Mouse (Mus musculus) testis, postnatal 14 days (tissue): Measurements from ENCODE around the gene Cfap161.
A peak's percentile ranks its signal among the peaks of the same experiment; 100 is the strongest.

Experiments
- DNase-seq: peaks from one replicate; pipeline ENCODE4 v3.0.0; 2021; ENCODE audit warnings: low spot score

Gene Cfap161

GRCm38 (mm10) chr7:83802007-83802406 lies 7.3 kb upstream of the Cfap161 start:
- DNase-seq, result no peak

DNA sequence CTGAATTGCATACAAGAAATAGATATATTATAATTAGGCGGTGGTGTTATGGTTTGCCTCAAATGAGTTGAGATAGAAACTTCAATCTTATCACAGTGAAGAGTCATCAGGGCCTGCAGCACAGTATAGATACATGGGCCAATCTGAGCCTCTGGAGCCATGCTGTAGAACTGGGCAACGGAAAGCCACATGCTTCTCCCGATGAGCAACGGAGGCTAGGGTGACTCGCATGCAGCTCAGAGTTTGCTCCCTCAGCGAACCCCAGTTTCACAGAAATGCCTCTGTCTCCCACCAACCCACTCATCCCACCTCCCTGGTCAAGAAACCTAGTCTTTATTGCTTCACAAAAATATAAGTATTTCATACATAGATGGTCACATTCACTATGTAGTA lies 6.8 kb upstream of the Cfap161 start:
- no peak for DNase-seq

DNA sequence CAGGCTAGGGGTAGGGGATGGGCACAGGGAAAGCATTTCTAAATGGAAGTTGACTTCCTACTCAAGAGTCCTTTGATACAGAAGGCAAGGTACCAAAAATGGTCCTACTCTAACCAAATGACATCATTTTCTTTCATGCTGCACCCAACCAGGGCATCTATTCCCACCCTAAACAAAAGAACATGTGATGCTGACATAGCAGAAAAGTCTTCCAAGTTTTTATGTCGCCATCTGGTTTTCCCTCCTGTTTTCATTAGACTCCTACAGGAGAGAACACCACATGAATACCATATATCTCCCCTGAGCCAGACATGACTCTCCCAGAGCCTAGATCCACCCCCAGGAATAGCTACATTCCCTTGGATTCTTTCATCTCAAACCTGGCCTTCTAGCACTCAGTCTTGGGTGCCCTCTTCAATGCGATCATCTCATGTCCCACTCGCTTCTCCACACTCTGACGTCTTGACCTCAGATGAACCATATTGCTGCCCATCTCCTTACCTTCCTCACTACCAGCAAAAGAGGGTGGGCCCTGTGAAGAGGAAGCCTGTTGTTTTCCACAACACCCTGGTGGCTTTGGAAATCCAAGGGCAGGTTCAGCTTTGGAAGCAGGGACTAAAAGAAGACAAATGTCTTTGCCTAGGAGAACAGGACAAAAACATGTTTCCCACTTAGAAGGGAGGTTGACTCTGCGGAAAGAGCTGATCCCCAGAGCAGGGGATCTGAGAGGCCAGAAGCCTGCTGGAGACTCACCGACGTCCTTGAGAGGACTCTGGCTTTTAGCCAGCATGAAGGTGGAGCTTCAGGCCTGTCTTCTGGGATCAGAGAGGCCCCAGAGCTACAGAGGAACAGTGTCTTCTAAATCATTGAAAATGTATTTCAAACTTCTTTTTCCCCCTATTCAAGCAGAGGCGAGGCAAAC lies 6.1 kb upstream of the Cfap161 start:
- no peak for DNase-seq

GRCm38 (mm10) chr7:83800071-83800470 lies 5.4 kb upstream of the Cfap161 start:
- DNase-seq, result no peak

- DNase-seq, result no peak
These were observed 3.3 kb upstream of the Cfap161 start for GRCm38 (mm10) chr7:83798004-83798403.

- DNase-seq, result no peak
These were observed 1.5 kb upstream of the Cfap161 start for GRCm38 (mm10) chr7:83796177-83796576.

DNA sequence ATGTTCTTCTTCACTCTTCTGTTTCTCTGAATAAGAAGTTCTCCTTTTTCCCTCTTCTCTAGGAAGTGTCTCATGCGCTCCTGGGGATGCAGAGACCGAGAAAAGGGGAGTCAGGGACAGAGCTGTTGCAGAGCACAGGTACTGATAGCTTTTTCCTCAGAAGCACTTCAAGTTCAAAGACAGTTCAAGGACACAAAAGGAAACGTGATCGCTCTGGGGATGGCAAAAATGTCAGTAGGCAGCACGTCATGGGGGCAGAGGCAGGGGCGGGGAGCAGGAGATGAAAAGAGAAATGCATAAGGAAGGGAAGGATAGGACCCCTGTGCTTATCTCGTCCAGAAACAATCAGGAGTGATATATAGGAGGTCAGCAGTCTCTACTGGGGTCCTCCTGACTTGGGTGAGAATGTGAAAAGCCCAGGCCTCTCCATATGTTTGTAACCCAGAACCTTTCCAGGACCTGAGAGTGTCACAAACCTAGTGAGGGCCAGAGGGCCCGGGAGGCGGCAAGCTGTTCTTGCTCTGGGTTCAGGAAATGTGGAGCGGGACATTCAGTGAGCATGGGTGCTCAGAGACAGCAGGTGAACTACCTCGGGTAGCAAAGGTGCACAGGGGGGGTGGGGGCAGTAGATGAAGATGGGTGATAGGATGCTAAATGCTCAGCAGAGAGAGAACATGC lies 535 bp downstream of the Cfap161 start:
- DNase-seq, result no peak

DNA sequence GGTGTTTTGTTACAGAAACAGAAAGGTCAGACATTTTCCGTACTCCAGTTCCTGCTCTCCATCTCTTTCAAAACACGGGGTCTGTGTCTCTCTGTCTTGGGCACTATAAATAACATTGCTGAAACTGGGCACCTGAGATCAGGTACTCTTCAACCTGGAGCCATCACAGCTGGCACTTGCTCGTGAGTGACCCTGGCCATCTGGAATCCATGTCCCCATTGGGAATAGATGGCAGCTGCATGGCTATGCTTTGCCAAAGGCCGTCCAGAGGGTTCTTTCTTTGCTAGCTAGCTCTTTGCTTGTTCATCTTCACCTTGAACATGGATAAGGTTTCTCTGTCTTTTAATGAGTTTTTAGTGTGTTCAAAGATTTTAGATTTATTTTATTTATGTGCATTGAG lies 13.8 kb downstream of the Cfap161 start:
- no peak for DNase-seq

DNA sequence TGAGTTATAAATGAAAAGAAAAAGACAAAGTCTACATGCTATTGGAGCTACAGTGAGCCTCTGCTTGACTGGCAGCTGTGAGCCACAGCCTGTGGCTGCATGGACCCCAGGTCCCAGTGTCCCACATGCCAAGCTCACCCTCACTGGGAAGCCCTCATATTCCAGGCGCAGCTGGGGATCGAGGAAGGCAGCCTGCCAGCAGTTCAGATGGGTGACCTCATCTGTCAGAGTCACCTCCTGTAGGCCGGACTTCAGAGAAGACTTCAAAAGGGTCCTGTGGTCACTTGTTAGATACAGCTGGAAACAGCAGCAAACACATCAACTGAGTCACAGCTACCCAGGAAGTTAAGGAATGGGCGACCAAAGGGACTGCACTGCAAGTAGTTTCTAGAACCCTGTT lies 14.7 kb downstream of the Cfap161 start:
- no peak for DNase-seq

DNA sequence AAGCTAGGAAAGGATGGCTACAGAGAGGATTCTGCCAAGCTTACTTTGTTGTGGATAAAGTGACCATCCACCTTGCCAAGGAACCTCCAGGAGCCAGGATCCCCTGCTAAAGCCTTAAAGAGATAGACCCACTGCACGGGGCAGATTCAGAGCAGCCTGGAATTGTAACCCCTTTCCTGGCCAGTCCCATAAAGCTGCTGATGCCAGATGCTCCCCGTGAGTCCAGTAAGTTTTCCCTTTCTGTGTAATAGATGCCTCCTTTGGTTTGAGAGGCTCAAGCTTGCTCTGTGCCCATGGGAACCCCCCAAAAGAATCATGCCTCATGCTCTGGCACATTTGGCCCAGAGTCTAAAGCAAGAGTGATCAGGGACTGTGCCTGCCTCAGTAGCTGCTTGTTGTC lies 15.7 kb downstream of the Cfap161 start:
- DNase-seq, result no peak

GRCm38 (mm10) chr7:83778516-83778915 lies 16.2 kb downstream of the Cfap161 start:
- no peak for DNase-seq

DNA sequence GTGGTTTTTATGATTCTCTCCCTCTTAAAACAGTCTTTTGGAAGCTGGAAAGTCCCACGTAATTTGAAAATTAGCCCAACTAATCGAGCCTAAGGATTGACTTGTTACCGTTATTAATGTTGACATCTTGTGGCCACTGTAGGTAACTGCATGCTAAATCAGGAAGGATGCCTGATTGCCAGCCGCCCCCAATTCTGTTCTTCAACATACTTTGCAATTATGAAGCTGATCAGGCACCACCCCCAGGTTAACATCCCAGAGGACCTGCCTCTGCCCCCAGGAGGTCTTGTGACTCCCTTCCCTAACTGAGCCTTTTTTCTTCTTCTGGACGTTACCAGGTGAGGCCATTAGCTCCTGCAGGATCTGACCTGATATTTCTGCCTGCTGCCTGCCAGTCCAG lies 20.0 kb downstream of the Cfap161 start:
- peak; percentile 12 for DNase-seq

- DNase-seq, result no peak
These were observed 31.0 kb downstream of the Cfap161 start for GRCm38 (mm10) chr7:83763674-83764073.

GRCm38 (mm10) chr7:83762336-83762735 lies 32.3 kb downstream of the Cfap161 start:
- no peak for DNase-seq

DNA sequence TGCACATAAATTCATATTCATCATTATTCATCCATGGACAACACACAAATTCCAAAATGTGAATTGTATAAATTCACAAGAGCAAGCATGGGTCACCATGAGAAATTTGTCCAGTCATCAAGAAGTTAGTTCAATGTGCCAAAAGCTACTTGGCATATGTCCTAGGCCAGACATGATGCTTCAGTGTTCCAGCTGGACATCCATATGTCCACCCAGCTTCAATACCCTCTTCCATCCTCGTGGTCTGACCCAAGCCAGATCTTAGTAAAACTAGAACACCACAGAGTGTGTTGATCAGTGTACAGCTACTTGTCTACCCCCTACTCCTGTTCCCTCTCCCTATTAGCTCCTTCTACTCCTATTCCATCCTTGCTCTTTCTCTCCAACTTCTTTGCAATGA lies 43.6 kb downstream of the Cfap161 start:
- DNase-seq, result no peak

GRCm38 (mm10) chr7:83748405-83748804 lies 46.3 kb downstream of the Cfap161 start:
- DNase-seq, result no peak

GRCm38 (mm10) chr7:83746107-83746687 lies 48.5 kb downstream of the Cfap161 start:
- no peak for DNase-seq

GRCm38 (mm10) chr7:83745413-83746106 lies 49.1 kb downstream of the Cfap161 start, which contains the start of gene Il16:
Gene Il16, minus strand, starts transcription at chr7:83745726.
- DNase-seq, result no peak

DNA sequence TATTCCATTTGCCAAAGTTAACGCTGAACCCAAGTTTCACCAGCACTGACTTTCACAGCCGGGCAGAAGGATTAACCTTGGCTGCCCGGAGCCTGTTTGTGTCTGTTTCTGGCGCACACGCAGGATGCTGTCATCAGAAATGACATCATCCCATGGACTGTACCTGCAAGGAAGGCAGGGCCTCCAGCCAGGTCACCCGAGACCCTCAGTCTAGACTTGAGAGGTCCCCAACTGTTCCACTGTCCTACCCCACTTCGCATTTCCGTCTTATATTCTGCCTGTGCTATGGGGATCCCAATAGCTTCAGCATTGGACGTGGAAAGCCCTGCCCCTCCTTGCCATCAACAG lies 49.6 kb downstream of the Cfap161 start:
- no peak for DNase-seq

DNA sequence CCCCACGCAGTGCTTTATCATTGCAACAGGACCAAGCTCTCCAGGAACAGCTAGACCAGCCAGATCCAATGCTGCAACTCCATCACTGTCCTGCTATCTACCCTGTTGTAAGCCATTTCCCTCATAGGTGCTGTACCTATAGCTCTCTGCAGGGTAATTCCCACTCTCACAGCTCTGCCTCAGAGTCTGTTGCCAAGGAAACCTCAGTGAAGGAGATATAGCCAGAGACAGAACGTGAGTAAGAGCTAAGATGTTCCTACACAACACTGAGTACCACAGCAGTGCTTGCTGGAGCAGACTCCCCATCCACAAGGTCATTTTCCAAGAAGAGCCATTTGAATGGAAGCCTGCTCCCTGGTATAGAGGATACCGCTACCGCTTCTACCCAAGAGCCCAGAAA lies 50.4 kb downstream of the Cfap161 start:
- DNase-seq, result no peak

DNA sequence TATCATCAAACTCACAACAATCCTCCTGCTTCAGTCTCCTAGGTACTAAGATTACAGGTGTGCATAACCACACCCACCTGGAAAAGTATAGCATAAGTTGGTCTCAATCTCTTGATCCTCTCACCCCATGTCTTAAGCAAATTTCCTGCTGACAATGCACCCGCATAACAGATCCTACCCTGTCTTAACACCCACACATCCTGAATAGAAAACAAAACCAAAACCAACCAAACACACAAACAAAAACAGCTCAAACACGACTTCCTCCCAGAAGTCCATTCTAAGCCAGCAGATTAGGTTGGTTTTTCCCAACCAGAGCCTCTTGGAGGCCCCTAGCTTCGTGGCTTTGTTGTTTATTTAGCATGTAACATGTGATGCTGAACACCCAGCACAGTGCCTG lies 52.0 kb downstream of the Cfap161 start:
- DNase-seq, result no peak

DNA sequence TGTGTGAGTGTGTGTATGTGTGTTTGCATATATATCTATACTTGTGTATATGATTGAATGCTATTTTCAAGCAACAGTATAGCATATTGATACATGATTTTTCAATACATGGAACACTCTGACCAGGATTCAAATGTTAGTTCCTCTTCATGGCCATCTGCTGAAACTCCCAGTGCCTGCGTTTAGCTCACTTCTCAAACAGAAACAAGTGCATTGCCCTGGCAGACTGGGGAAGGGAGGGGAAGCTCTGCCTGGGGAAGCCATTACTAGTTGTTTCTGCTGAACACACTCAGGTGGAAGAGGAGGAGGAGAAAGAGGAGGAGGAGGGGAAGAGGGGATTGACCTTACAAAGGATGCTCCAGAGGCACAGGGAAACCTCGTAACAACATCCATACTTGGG lies 52.7 kb downstream of the Cfap161 start:
- no peak for DNase-seq
